Mouse (Mus musculus) G1E (cell line): ENCODE results near the gene Gckr. TPM values are rescaled to one million over a fixed set of nuclear protein-coding genes. Genes with fewer than 3 reads are reported as not detected.
"Not testable (repeated sequence)": the region's sequence is repeated elsewhere in the genome, so short reads cannot be mapped to it uniquely, and the experiment has no call there.

Source experiments
- ATAC-seq: 2 replicates; pipeline ENCODE4 v1.8.0; 2016; ENCODE audit warnings: mild to moderate bottlenecking; ENCODE audit not compliant: insufficient number of reproducible peaks, poor library complexity, low FRiP score, severe bottlenecking; ENCODE audit errors: extremely low read depth
- DNase-seq: peaks from one replicate; pipeline ENCODE4 v3.0.0; 2012; ENCODE audit warnings: low spot score
- H3K27me3 ChIP-seq: 2 replicates; pipeline ENCODE4 v1.6.1; 2012; ENCODE audit warnings: mild to moderate bottlenecking, low read length, inconsistent platforms; ENCODE audit not compliant: insufficient read depth
- H3K36me3 ChIP-seq: replicated peaks from 2 replicates; pipeline ENCODE3; 2012; ENCODE audit warnings: mild to moderate bottlenecking, inconsistent platforms
- H3K4me1 ChIP-seq: 2 replicates; pipeline ENCODE4 v1.6.1; 2012; ENCODE audit warnings: low read depth, low read length, inconsistent platforms, mixed read lengths; ENCODE audit not compliant: insufficient read depth
- H3K4me3 ChIP-seq: 2 replicates; pipeline ENCODE4 v1.5.1; 2012; ENCODE audit warnings: low read depth, mild to moderate bottlenecking, inconsistent platforms, low read length, moderate library complexity, mixed read lengths
- H3K9me3 ChIP-seq: replicated peaks from 2 replicates; pipeline ENCODE4 v1.6.1; 2012; ENCODE audit warnings: inconsistent platforms
- CTCF ChIP-seq: IDR thresholded peaks from 2 replicates; pipeline ENCODE4 v1.5.1; 2012; ENCODE audit warnings: low read depth, low read length, inconsistent platforms, mixed read lengths
- GATA1 ChIP-seq: IDR thresholded peaks from 2 replicates; pipeline ENCODE4 v1.6.1; 2012; ENCODE audit warnings: borderline replicate concordance, low read length, inconsistent platforms, mixed read lengths
- GATA2 ChIP-seq: IDR thresholded peaks from 2 replicates; pipeline ENCODE4 v1.6.1; 2012; ENCODE audit warnings: low read depth, low read length, inconsistent platforms, borderline replicate concordance
- POLR2AphosphoS5 ChIP-seq: IDR thresholded peaks from 2 replicates; pipeline ENCODE4 v1.6.1; 2012; ENCODE audit warnings: low read depth, low read length, inconsistent platforms; ENCODE audit not compliant: insufficient replicate concordance
- TAL1 ChIP-seq: conservative IDR thresholded peaks from 2 replicates; pipeline ENCODE4 v1.6.1; 2012; ENCODE audit warnings: low read depth, low read length, inconsistent platforms, mixed read lengths
- polyA plus RNA-seq: library from polyadenylated mRNA; stranded (reverse); fragments of >175 nt; gene quantifications from 2 replicates; pipeline ENCODE4 v1.2.3, GENCODE M21; 2012
- total RNA-seq, 2 experiments: library from RNA; stranded (forward) in 1 of 2; stranded (reverse) in 1 of 2; fragments of 200-1000 nt in 1 of 2; fragments of >200 nt in 1 of 2; fragmentation: Nextera tagmentation in 1 of 2; gene quantifications; 2 replicates each; pipeline ENCODE4 v1.2.3; 2014 to 2017

Gene Gckr
- total and polyA plus RNA-seq, 3 experiments: 0.05 to 0.23 TPM; not detected in 1

GRCm38 (mm10) chr5:31301866-31302265 lies 4.6 kb downstream of the Gckr start:
- DNase-seq (no peak), ATAC-seq (no peak)
- Histone ChIP-seq H3K4me1 (no peaks in the 10 kb centered on the region), H3K27me3 (peaks cover 34% of the 10 kb centered on the region), H3K36me3 (no peaks in the 10 kb centered on the region), H3K4me3 (no peak overlapping the region), H3K9me3 (no peaks in the 10 kb centered on the region)
- TF ChIP-seq GATA2: no peak

- no peak overlapping the region for H3K4me3 ChIP-seq
- TF ChIP-seq GATA2 (no peak), POLR2AphosphoS5 (no peak), GATA1 (no peak), CTCF (no peak), TAL1 (no peak)
- no peaks in the 10 kb centered on the region for H3K9me3 ChIP-seq
- H3K4me1 ChIP-seq: no peaks in the 10 kb centered on the region
- no peak for DNase-seq
- H3K36me3 ChIP-seq: no peaks in the 10 kb centered on the region
- no peak for ATAC-seq
- peaks cover 31% of the 10 kb centered on the region; the same call in 1 of the 2 replicates for H3K27me3 ChIP-seq
Observed at GRCm38 (mm10) chr5:31303093-31303492, 5.8 kb downstream of the Gckr start.

GRCm38 (mm10) chr5:31312806-31313205 lies 15.6 kb downstream of the Gckr start:
- no peak for TF ChIP-seq GATA2

GRCm38 (mm10) chr5:31322776-31323175 lies 25.5 kb downstream of the Gckr start:
- Histone ChIP-seq H3K4me3 (no peak overlapping the region), H3K9me3 (no peaks in the 10 kb centered on the region), H3K27me3 (no peaks in the 10 kb centered on the region; the same call in 1 of the 2 replicates), H3K36me3 (no peaks in the 10 kb centered on the region), H3K4me1 (no peaks in the 10 kb centered on the region)
- ATAC-seq: no peak
- TF ChIP-seq GATA2: no peak
- no peak for TF ChIP-seq TAL1
- no peak for TF ChIP-seq POLR2AphosphoS5
- TF ChIP-seq GATA1: no peak
- TF ChIP-seq CTCF: no peak
- no peak for DNase-seq

More at GRCm38 (mm10) chr5:31312806-31313205, 15.6 kb downstream of the Gckr start:
- Histone ChIP-seq H3K4me3 (no peak overlapping the region), H3K27me3 (peaks cover 8% of the 10 kb centered on the region), H3K36me3 (no peaks in the 10 kb centered on the region), H3K9me3 (no peaks in the 10 kb centered on the region), H3K4me1 (0 out of 2 replicates have a peak, but pooled peaks cover 3% of the 10 kb centered on the region)
- ATAC-seq (no peak), DNase-seq (no peak)

GRCm38 (mm10) chr5:31324085-31324484 lies 26.8 kb downstream of the Gckr start:
- TF ChIP-seq TAL1: no peak
- TF ChIP-seq GATA2: no peak
- no peak for TF ChIP-seq GATA1
- no peak for TF ChIP-seq CTCF
- TF ChIP-seq POLR2AphosphoS5: no peak
- DNase-seq: no peak
- Histone ChIP-seq H3K4me1 (no peaks in the 10 kb centered on the region), H3K27me3 (no peaks in the 10 kb centered on the region; the same call in 1 of the 2 replicates), H3K36me3 (no peaks in the 10 kb centered on the region), H3K4me3 (no peak overlapping the region), H3K9me3 (no peaks in the 10 kb centered on the region)
- no peak for ATAC-seq

GRCm38 (mm10) chr5:31326850-31327249 lies 29.6 kb downstream of the Gckr start:
- H3K9me3 ChIP-seq: no peaks in the 10 kb centered on the region
- no peak overlapping the region for H3K4me3 ChIP-seq
- DNase-seq (no peak), ATAC-seq (no peak)
- no peaks in the 10 kb centered on the region; the same call in 1 of the 2 replicates for H3K27me3 ChIP-seq
- no peaks in the 10 kb centered on the region for H3K4me1 ChIP-seq
- no peaks in the 10 kb centered on the region for H3K36me3 ChIP-seq
- TF ChIP-seq TAL1 (no peak), POLR2AphosphoS5 (no peak), GATA1 (no peak), GATA2 (no peak), CTCF (no peak)

- Histone ChIP-seq H3K27me3 (no peaks in the 10 kb centered on the region; the same call in 1 of the 2 replicates), H3K4me1 (no peaks in the 10 kb centered on the region), H3K36me3 (no peaks in the 10 kb centered on the region), H3K9me3 (peaks cover 8% of the 10 kb centered on the region), H3K4me3 (no peak overlapping the region)
- TF ChIP-seq POLR2AphosphoS5: no peak
- no peak for TF ChIP-seq GATA1
- no peak for TF ChIP-seq TAL1
- TF ChIP-seq GATA2: no peak
- DNase-seq (no peak), ATAC-seq (no peak)
Observed at GRCm38 (mm10) chr5:31328255-31328654, 31.0 kb downstream of the Gckr start.

- not testable (repeated sequence) for H3K4me3 ChIP-seq, DNase-seq, H3K4me1 ChIP-seq, H3K9me3 ChIP-seq, H3K36me3 ChIP-seq, H3K27me3 ChIP-seq, ATAC-seq
Observed at GRCm38 (mm10) chr5:31357586-31357985, 60.3 kb downstream of the Gckr start.
